Mouse (Mus musculus) MEL (cell line): ENCODE results near the gene Mid1.

Experiments used
- CHD2 ChIP-seq: IDR thresholded peaks from 2 replicates; pipeline ENCODE4 v1.6.1; 2011; ENCODE audit warnings: low read length, improper control_type of control experiment
- CTCF ChIP-seq, 3 experiments: IDR thresholded peaks in 2 of 3; conservative IDR thresholded peaks in 1 of 3; 2 replicates each; pipeline ENCODE4 v1.5.1; 2011 to 2012; ENCODE audit warnings: low read length in 3 of 3, low read depth in 2 of 3, mild to moderate bottlenecking in 2 of 3, improper control_type of control experiment in 1 of 3, inconsistent platforms in 1 of 3, mixed read lengths in 1 of 3, moderate library complexity in 1 of 3; ENCODE audit not compliant: control insufficient read depth in 1 of 3, insufficient read depth in 1 of 3, poor library complexity in 1 of 3, severe bottlenecking in 1 of 3
- KAT2A ChIP-seq: conservative IDR thresholded peaks from 2 replicates; pipeline ENCODE4 v1.6.1; 2012; ENCODE audit warnings: low read depth, low read length, improper control_type of control experiment, inconsistent platforms
- POLR2A ChIP-seq, 2 experiments: IDR thresholded peaks; 2 replicates each; pipeline ENCODE4 v1.6.1; 2011 to 2012; ENCODE audit warnings: low read length in 2 of 2, mild to moderate bottlenecking in 2 of 2, control low read depth in 1 of 2, improper control_type of control experiment in 1 of 2, low read depth in 1 of 2, moderate library complexity in 1 of 2; ENCODE audit not compliant: control insufficient read depth in 1 of 2, insufficient read depth in 1 of 2, poor library complexity in 1 of 2
- UBTF ChIP-seq: IDR thresholded peaks from 2 replicates; pipeline ENCODE4 v1.6.1; 2012; ENCODE audit warnings: low read depth, mild to moderate bottlenecking, inconsistent platforms, low read length, improper control_type of control experiment, moderate library complexity, borderline replicate concordance; ENCODE audit not compliant: insufficient read depth

- TF ChIP-seq CTCF (IDR thresholded peaks at IDR 0.05 in 2 of 3, conservative IDR thresholded peaks at IDR 0.05 in 1 of 3; ENCODE audit: control insufficient read depth in 1 of 3, insufficient read depth in 1 of 3, low read depth in 2 of 3, low read length in 3 of 3, poor library complexity in 1 of 3, severe bottlenecking in 1 of 3) = no peak
- no peak for TF ChIP-seq KAT2A
- TF ChIP-seq UBTF = no peak
- no peak for TF ChIP-seq POLR2A (IDR thresholded peaks at IDR 0.05; ENCODE audit: control insufficient read depth in 1 of 2, insufficient read depth in 1 of 2, low read depth in 1 of 2, low read length in 2 of 2, poor library complexity in 1 of 2)
- TF ChIP-seq CHD2 = no peak
Observed at GRCm38 (mm10) chrX:169903656-169904055, 218.7 kb downstream of the Mid1 start.
